In genomic region chr10:127835292-127835691, GRCm38 (mm10) we compare ENCODE assay signal across 19 mouse cellular contexts. TPM values are rescaled to one million over a fixed set of nuclear protein-coding genes. Genes with fewer than 3 reads are reported as not detected.
"Had no signal": no experiment of that assay in that cellular context is flagged by ENCODE, and none has a peak within 500 bp of the region (broad histone marks: within the 10 kb centered on the region; RNA-seq: fewer than 3 reads in every experiment).

No protein-coding gene starts in this region.

- H3K4me2 ChIP-seq: limb, embryonic 12.5 days; liver, embryonic 15.5 days; midbrain, embryonic 13.5 days had no signal

- H3K9me3 ChIP-seq: liver, embryonic 15.5 days had no signal

- H3K27ac ChIP-seq: limb, embryonic 12.5 days; liver, embryonic 15.5 days; midbrain, embryonic 13.5 days; stomach, postnatal 0 days had no signal

- DNase-seq: liver; lung, adult 2 months; lung, postnatal 36 days; right cerebral cortex, postnatal 25 days; thymus, adult 18-20 months; thymus, postnatal 14 days had no signal

- H3K27me3 ChIP-seq: limb, embryonic 12.5 days; liver, embryonic 15.5 days; midbrain, embryonic 13.5 days had no signal

- H3K4me3 ChIP-seq: limb, embryonic 12.5 days; liver, embryonic 15.5 days; midbrain, embryonic 13.5 days had no signal

- ATAC-seq: intestine, embryonic 16.5 days; lung, postnatal 0 days; midbrain, embryonic 13.5 days had no signal

- H3K4me1 ChIP-seq: limb, embryonic 12.5 days; liver, embryonic 15.5 days; midbrain, embryonic 13.5 days had no signal

- H3K9ac ChIP-seq: limb, embryonic 12.5 days; liver, embryonic 15.5 days; midbrain, embryonic 13.5 days had no signal

- H3K36me3 ChIP-seq: limb, embryonic 12.5 days; liver, embryonic 15.5 days; midbrain, embryonic 13.5 days had no signal

RNA-seq across cellular contexts. Expression of gene Rdh19, which starts 14.4 kb away (rescaled TPM):
- total RNA-seq: layer of hippocampus, adult 18-20 months; layer of hippocampus, postnatal 10 days; left cerebral cortex, postnatal 36 days; megakaryocyte progenitor cell, adult 5-6 weeks; midbrain, postnatal 0 days had no signal
- polyA plus RNA-seq: intestine, embryonic 16.5 days; limb, embryonic 12.5 days; lung, adult 2 months; lung, postnatal 0 days; midbrain, embryonic 13.5 days; midbrain, postnatal 0 days; neural tube, embryonic 14.5 days; small intestine, adult 2 months; stomach, postnatal 0 days had no signal

RNA-seq across cellular contexts. Expression of gene Rdh16f2, which starts 31.0 kb away (rescaled TPM):
- total RNA-seq: layer of hippocampus, adult 18-20 months; layer of hippocampus, postnatal 10 days; left cerebral cortex, postnatal 36 days; megakaryocyte progenitor cell, adult 5-6 weeks; midbrain, postnatal 0 days had no signal
- polyA plus RNA-seq: limb, embryonic 12.5 days; lung, adult 2 months; lung, postnatal 0 days; midbrain, embryonic 13.5 days; midbrain, postnatal 0 days; neural tube, embryonic 14.5 days; stomach, postnatal 0 days had no signal

RNA-seq across cellular contexts. Expression of gene Rdh16, which starts 34.3 kb away (rescaled TPM):
- total RNA-seq: megakaryocyte progenitor cell, adult 5-6 weeks; midbrain, postnatal 0 days had no signal
- polyA plus RNA-seq: intestine, embryonic 16.5 days; limb, embryonic 12.5 days; lung, postnatal 0 days; midbrain, embryonic 13.5 days; midbrain, postnatal 0 days; neural tube, embryonic 14.5 days had no signal

RNA-seq across cellular contexts. Expression of gene Rdh7, which starts 53.3 kb away (rescaled TPM):
- total RNA-seq: layer of hippocampus, adult 18-20 months; layer of hippocampus, postnatal 10 days; left cerebral cortex, postnatal 36 days; megakaryocyte progenitor cell, adult 5-6 weeks; midbrain, postnatal 0 days had no signal
- polyA plus RNA-seq: limb, embryonic 12.5 days; lung, postnatal 0 days; midbrain, embryonic 13.5 days; midbrain, postnatal 0 days; neural tube, embryonic 14.5 days had no signal

RNA-seq across cellular contexts. Expression of gene Rdh9, which starts 59.1 kb away (rescaled TPM):
- total RNA-seq: left cerebral cortex, postnatal 36 days; megakaryocyte progenitor cell, adult 5-6 weeks; midbrain, postnatal 0 days had no signal
- polyA plus RNA-seq: intestine, embryonic 16.5 days; limb, embryonic 12.5 days; liver, embryonic 15.5 days; lung, adult 2 months; neural tube, embryonic 14.5 days; stomach, postnatal 0 days had no signal
